28 mouse cellular contexts compared by ENCODE assay signal in the genomic region with DNA sequence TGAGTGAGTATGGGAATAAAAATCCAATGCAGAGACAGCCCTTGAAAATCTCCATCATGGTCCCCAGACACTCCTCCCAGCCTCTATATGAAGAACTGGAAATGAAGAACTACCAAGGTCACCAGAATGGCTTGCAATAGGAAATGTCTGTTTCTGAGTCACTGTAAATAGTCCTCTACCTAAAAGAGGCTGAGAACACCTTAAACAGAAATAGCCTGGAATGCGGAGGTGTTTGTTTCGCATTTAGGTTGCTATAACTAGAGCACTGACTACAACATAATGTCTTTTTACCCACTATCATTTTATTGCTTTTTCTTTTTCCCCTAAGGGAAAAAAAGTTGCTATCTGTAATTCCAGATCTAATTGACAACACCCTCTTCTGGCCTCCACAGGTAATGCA.
DNase-seq lines count a peak whose midpoint lies in the region; ATAC-seq lines count a peak whose summit lies in the region.
"Had no signal": no experiment of that assay in that cellular context is flagged by ENCODE, and none has a peak within 500 bp of the region (broad histone marks: within the 10 kb centered on the region; RNA-seq: fewer than 3 reads in every experiment).

No protein-coding gene starts in this region.

- no peaks in the 10 kb centered on the region for H3K27me3 ChIP-seq in midbrain, embryonic 11.5 days (ENCODE audit: control insufficient read depth, insufficient read depth, low read length)
- no peaks in the 10 kb centered on the region for H3K27me3 ChIP-seq in midbrain, embryonic 14.5 days (ENCODE audit: control insufficient read depth, insufficient read depth, low read length)
- H3K27me3 ChIP-seq: CH12.LX; embryonic facial prominence, embryonic 13.5 days; embryonic facial prominence, embryonic 15.5 days; forebrain, embryonic 12.5 days; Patski had no signal

- DNase-seq in frontal cortex, adult 2 months (ENCODE audit: extremely low spot score in 1 of 2, low spot score in 1 of 2), result no peak
- DNase-seq in midbrain, embryonic 11.5 days (ENCODE audit: low spot score, missing footprints), result peak; percentile 12
- DNase-seq in midbrain, embryonic 14.5 days, result no peak
- DNase-seq in brain, adult 2 months (ENCODE audit: low read depth, low spot score), result peak; percentile 58
- DNase-seq: adrenal gland, adult 8-10 months; adrenal gland, postnatal 14 days; adrenal gland, postnatal 36 days; B cell, adult 2 months; cerebellum, adult 11 months; cerebellum, adult 18-20 months; cerebellum, adult 8-10 months; cerebellum, adult 9-11 months; cerebellum, postnatal 14 days; cerebellum, postnatal 36 days; embryo, embryonic 11 days had no signal

- H3K9ac ChIP-seq in midbrain, embryonic 11.5 days (ENCODE audit: low read length), result no peak overlapping the region
- no peak overlapping the region for H3K9ac ChIP-seq in midbrain, embryonic 14.5 days (replicated peaks; ENCODE audit: low read length)
- H3K9ac ChIP-seq: embryonic facial prominence, embryonic 13.5 days; embryonic facial prominence, embryonic 15.5 days; forebrain, embryonic 12.5 days had no signal

- no peak overlapping the region for H3K27ac ChIP-seq in midbrain, embryonic 11.5 days (ENCODE audit: low read depth, low read length)
- H3K27ac ChIP-seq in midbrain, embryonic 14.5 days (replicated peaks; ENCODE audit: low read depth, low read length), result no peak overlapping the region
- H3K27ac ChIP-seq: embryonic facial prominence, embryonic 13.5 days; embryonic facial prominence, embryonic 15.5 days; forebrain, embryonic 10.5 days; forebrain, embryonic 12.5 days had no signal

- WGBS in midbrain, embryonic 11.5 days, result 94% methylated on average over 2 of the region's 2 CpGs
- WGBS in midbrain, embryonic 14.5 days, result 99% methylated on average over 2 of the region's 2 CpGs

- no peaks in the 10 kb centered on the region for H3K4me1 ChIP-seq in midbrain, embryonic 11.5 days (ENCODE audit: control insufficient read depth, insufficient read depth, low read length)
- no peaks in the 10 kb centered on the region for H3K4me1 ChIP-seq in midbrain, embryonic 14.5 days (ENCODE audit: control insufficient read depth, insufficient read depth, low read length)
- H3K4me1 ChIP-seq: embryonic facial prominence, embryonic 15.5 days; forebrain, embryonic 12.5 days had no signal

- H3K4me2 ChIP-seq in midbrain, embryonic 11.5 days, result no peak overlapping the region
- no peak overlapping the region for H3K4me2 ChIP-seq in midbrain, embryonic 14.5 days (ENCODE audit: low read length)
- H3K4me2 ChIP-seq: embryonic facial prominence, embryonic 13.5 days; embryonic facial prominence, embryonic 15.5 days; forebrain, embryonic 12.5 days had no signal

- no peaks in the 10 kb centered on the region for H3K9me3 ChIP-seq in midbrain, embryonic 11.5 days (ENCODE audit: control insufficient read depth, low read length)
- no peaks in the 10 kb centered on the region for H3K9me3 ChIP-seq in midbrain, embryonic 14.5 days (ENCODE audit: control insufficient read depth, low read length)
- H3K9me3 ChIP-seq: embryonic facial prominence, embryonic 13.5 days; embryonic facial prominence, embryonic 15.5 days; forebrain, embryonic 10.5 days; forebrain, embryonic 12.5 days had no signal

- H3K4me3 ChIP-seq in midbrain, embryonic 11.5 days (ENCODE audit: low read depth, low read length), result no peak overlapping the region
- H3K4me3 ChIP-seq in midbrain, embryonic 14.5 days (replicated peaks; ENCODE audit: low read depth, low read length), result no peak overlapping the region
- H3K4me3 ChIP-seq: embryonic facial prominence, embryonic 13.5 days; embryonic facial prominence, embryonic 15.5 days; erythroblast, embryonic 14.5 days; forebrain, embryonic 10.5 days; forebrain, embryonic 12.5 days had no signal

- peak; percentile 55 for ATAC-seq in frontal cortex, adult (ENCODE audit: low TSS enrichment)
- ATAC-seq in midbrain, embryonic 11.5 days (ENCODE audit: low FRiP score), result no peak
- no peak for ATAC-seq in midbrain, embryonic 14.5 days (ENCODE audit: low FRiP score, low TSS enrichment)
- ATAC-seq: activated CD4-positive, CD25-positive, alpha-beta regulatory T cell, adult 4 months; CD4-positive, CD25-positive, alpha-beta regulatory T cell, adult 4 months; forebrain, embryonic 14.5 days; forebrain, embryonic 16.5 days; Patski had no signal

- no peaks in the 10 kb centered on the region for H3K36me3 ChIP-seq in midbrain, embryonic 11.5 days (ENCODE audit: control insufficient read depth, insufficient read depth, low read length)
- no peaks in the 10 kb centered on the region for H3K36me3 ChIP-seq in midbrain, embryonic 14.5 days (ENCODE audit: control insufficient read depth, insufficient read depth, low read length)
- H3K36me3 ChIP-seq: embryonic facial prominence, embryonic 13.5 days; embryonic facial prominence, embryonic 15.5 days; forebrain, embryonic 10.5 days; forebrain, embryonic 12.5 days; G1E had no signal

Comparison
In these comparisons a context has a peak if more than half of its experiments do, and no peak if none do; other contexts are left out.
1. DNase-seq: peak in midbrain, embryonic 11.5 days (single experiment) and brain, adult 2 months (single experiment); none in frontal cortex, adult 2 months (0 of 2) and midbrain, embryonic 14.5 days (single experiment).